Mouse (Mus musculus): Measurements from ENCODE around the gene Haao. TPM values are rescaled to one million over a fixed set of nuclear protein-coding genes. Genes with fewer than 3 reads are reported as not detected.

Gene Haao
- polyA plus RNA-seq (2015; fragmentation: Nextera tagmentation; extraction: Ambion mirVana), result 6.7 and 7.1 TPM in 2 replicates

GRCm38 (mm10) chr17:83847815-83848214 lies at the start of gene Haao:
Haao (minus strand) TSS chr17:83847963.

Other genes with a start within 250 kb of the Haao start
- not detected in 2 replicates for gene Kcng3, start 216.1 kb downstream of the Haao start, polyA plus RNA-seq (2015; fragmentation: Nextera tagmentation; extraction: Ambion mirVana)
- gene Mta3, start 141.8 kb downstream of the Haao start, polyA plus RNA-seq (2015; fragmentation: Nextera tagmentation; extraction: Ambion mirVana), result 40.0 and 40.9 TPM in 2 replicates